In genomic region chr6:127865391-127865790, GRCm38 (mm10) we compare ENCODE assay signal across 20 mouse cellular contexts. TPM values are rescaled to one million over a fixed set of nuclear protein-coding genes. Genes with fewer than 3 reads are reported as not detected.
"Had no signal": no experiment of that assay in that cellular context is flagged by ENCODE, and none has a peak within 500 bp of the region (broad histone marks: within the 10 kb centered on the region; RNA-seq: fewer than 3 reads in every experiment).

No protein-coding gene starts in this region.

- H3K27ac ChIP-seq: midbrain, embryonic 10.5 days; midbrain, embryonic 13.5 days; neural tube, embryonic 13.5 days; neural tube, embryonic 15.5 days had no signal

- H3K4me2 ChIP-seq: lung, embryonic 14.5 days; midbrain, embryonic 13.5 days; neural tube, embryonic 13.5 days; neural tube, embryonic 15.5 days had no signal

- H3K36me3 ChIP-seq: midbrain, embryonic 10.5 days; midbrain, embryonic 13.5 days; neural tube, embryonic 13.5 days; neural tube, embryonic 15.5 days had no signal

- H3K4me3 ChIP-seq: midbrain, embryonic 10.5 days; midbrain, embryonic 13.5 days; myocyte; neural tube, embryonic 13.5 days; neural tube, embryonic 15.5 days had no signal

- H3K27me3 ChIP-seq: neural tube, embryonic 13.5 days; neural tube, embryonic 15.5 days had no signal

- DNase-seq: lung, adult 18-20 months; lung, embryonic 14.5 days; lung, postnatal 10 days; lung, postnatal 4 days; retina, postnatal 1 day; right cerebral cortex, adult 18-20 months; right cerebral cortex, postnatal 25 days; right cerebral cortex, postnatal 4 days; spleen, adult 18-20 months; thymus, adult 2 months; thymus, postnatal 25 days; thymus, postnatal 4 days had no signal

- H3K9me3 ChIP-seq: midbrain, embryonic 10.5 days; midbrain, embryonic 13.5 days; neural tube, embryonic 13.5 days; neural tube, embryonic 15.5 days had no signal

- H3K4me1 ChIP-seq: neural tube, embryonic 13.5 days; neural tube, embryonic 15.5 days had no signal

- ATAC-seq: midbrain, embryonic 13.5 days; midbrain, embryonic 16.5 days had no signal

- H3K9ac ChIP-seq: lung, embryonic 14.5 days; midbrain, embryonic 13.5 days; neural tube, embryonic 13.5 days; neural tube, embryonic 15.5 days had no signal

RNA-seq across cellular contexts. Expression of gene Tspan11, which starts 22.0 kb away (rescaled TPM):
- total RNA-seq: megakaryocyte, adult 5-6 weeks; megakaryocyte-erythroid progenitor cell, adult 5-6 weeks had no signal
